In genomic region chr11:121845923-121846322, GRCm38 (mm10) we compare ENCODE assay signal across 15 mouse cellular contexts. TPM values are rescaled to one million over a fixed set of nuclear protein-coding genes. Genes with fewer than 3 reads are reported as not detected.
DNase-seq lines count a peak whose midpoint lies in the region; ATAC-seq and TF ChIP-seq lines count a peak whose summit lies in the region.
"Had no signal": no experiment of that assay in that cellular context is flagged by ENCODE, and none has a peak within 500 bp of the region (broad histone marks: within the 10 kb centered on the region; RNA-seq: fewer than 3 reads in every experiment).

No protein-coding gene starts in this region.

- 38% methylated on average over 2 of the region's 2 CpGs for WGBS in kidney, postnatal 0 days
- WGBS in stomach, postnatal 0 days, result 49% methylated on average over 2 of the region's 2 CpGs

- no peak overlapping the region for H3K9ac ChIP-seq in kidney, postnatal 0 days (ENCODE audit: low read depth, low read length)
- no peak overlapping the region for H3K9ac ChIP-seq in stomach, postnatal 0 days (ENCODE audit: low read length)
- H3K9ac ChIP-seq: hindbrain, embryonic 12.5 days; lung, embryonic 15.5 days; stomach, embryonic 15.5 days had no signal

- H3K36me3 ChIP-seq in kidney, postnatal 0 days (ENCODE audit: insufficient read depth, low read length), result no peaks in the 10 kb centered on the region
- no peaks in the 10 kb centered on the region for H3K36me3 ChIP-seq in stomach, postnatal 0 days (ENCODE audit: control insufficient read depth, insufficient read depth, low read length)
- H3K36me3 ChIP-seq: hindbrain, embryonic 12.5 days; lung, embryonic 15.5 days; stomach, embryonic 15.5 days had no signal

- H3K9me3 ChIP-seq in kidney, postnatal 0 days (replicated peaks; ENCODE audit: low read length), result no peaks in the 10 kb centered on the region
- no peaks in the 10 kb centered on the region for H3K9me3 ChIP-seq in stomach, postnatal 0 days (ENCODE audit: control insufficient read depth, low read length)
- H3K9me3 ChIP-seq: hindbrain, embryonic 12.5 days; lung, embryonic 15.5 days; stomach, embryonic 15.5 days had no signal

- no peak overlapping the region for H3K4me3 ChIP-seq in kidney, postnatal 0 days (replicated peaks; ENCODE audit: low read depth, low read length)
- no peak overlapping the region for H3K4me3 ChIP-seq in stomach, postnatal 0 days (ENCODE audit: low read depth, low read length)
- H3K4me3 ChIP-seq: hindbrain, embryonic 12.5 days; lung, embryonic 15.5 days; myocyte; stomach, embryonic 15.5 days had no signal

- TF ChIP-seq EP300 in stomach, postnatal 0 days (optimal IDR thresholded peaks at IDR 0.05), result no peak

- no peak for ATAC-seq in kidney, postnatal 0 days (replicated peaks; ENCODE audit: low FRiP score, low read depth)
- ATAC-seq in stomach, postnatal 0 days (ENCODE audit: low FRiP score, low TSS enrichment), result no peak

- no peak overlapping the region for H3K4me2 ChIP-seq in kidney, postnatal 0 days (ENCODE audit: low read length)
- H3K4me2 ChIP-seq in stomach, postnatal 0 days (replicated peaks; ENCODE audit: low read depth), result no peak overlapping the region
- H3K4me2 ChIP-seq: hindbrain, embryonic 12.5 days; lung, embryonic 15.5 days; stomach, embryonic 15.5 days had no signal

- no peaks in the 10 kb centered on the region for H3K4me1 ChIP-seq in kidney, postnatal 0 days (replicated peaks; ENCODE audit: insufficient read depth, low read length)
- H3K4me1 ChIP-seq in stomach, postnatal 0 days (replicated peaks; ENCODE audit: control insufficient read depth, insufficient read depth), result no peaks in the 10 kb centered on the region
- H3K4me1 ChIP-seq: lung, embryonic 15.5 days had no signal

- H3K27me3 ChIP-seq in kidney, postnatal 0 days (ENCODE audit: insufficient read depth, low read length), result no peaks in the 10 kb centered on the region
- H3K27me3 ChIP-seq in stomach, postnatal 0 days (ENCODE audit: control insufficient read depth, insufficient read depth, low read length), result no peaks in the 10 kb centered on the region
- H3K27me3 ChIP-seq: hindbrain, embryonic 12.5 days; lung, embryonic 15.5 days; stomach, embryonic 15.5 days had no signal

- H3K27ac ChIP-seq in kidney, postnatal 0 days, result no peak overlapping the region
- H3K27ac ChIP-seq in stomach, postnatal 0 days (replicated peaks), result no peak overlapping the region
- H3K27ac ChIP-seq: hindbrain, embryonic 12.5 days; lung, embryonic 15.5 days; stomach, embryonic 15.5 days had no signal

- DNase-seq in kidney, postnatal 0 days (ENCODE audit: low spot score), result peak; percentile 46
- DNase-seq in kidney, postnatal 36 days, result no peak
- DNase-seq in thymus, postnatal 14 days, result peak; percentile 6
- DNase-seq in thymus, adult 18-20 months, result no peak
- DNase-seq in brain, adult 2 months (ENCODE audit: low read depth, low spot score), result peak; percentile 0
- no peak for DNase-seq in stomach, postnatal 0 days (ENCODE audit: low spot score)
- no peak for DNase-seq in adrenal gland, adult 2 months
- no peak for DNase-seq in heart, adult 18-20 months

- TF ChIP-seq CTCF in kidney, postnatal 0 days (IDR thresholded peaks at IDR 0.05; ENCODE audit: low read depth), result peak; percentile 59
- TF ChIP-seq CTCF in stomach, postnatal 0 days (IDR thresholded peaks at IDR 0.05; ENCODE audit: low read depth), result peak; percentile 64

RNA-seq across cellular contexts. Expression of gene Ptchd3, which starts 15.9 kb away (rescaled TPM):
- polyA plus RNA-seq in kidney, postnatal 0 days (2015; fragmentation: Nextera tagmentation; extraction: Ambion mirVana), result not detected in 2 replicates
- polyA plus RNA-seq in stomach, postnatal 0 days (2015; fragmentation: Nextera tagmentation; extraction: Ambion mirVana), result 0.05 TPM in 1 of 2 replicates, not detected in the other
- total RNA-seq in adrenal gland, adult 2 months (2021), result not detected
- not detected in 2 replicates for polyA plus RNA-seq in adrenal gland, adult 2 months (2012; rRNA removed)
- under 1 TPM in 1 of 2 experiments, not detected in 1; 0.12 TPM for total RNA-seq in heart, adult 18-20 months (2021)
- total RNA-seq: left cerebral cortex, postnatal 25 days had no signal
- polyA plus RNA-seq: forebrain, embryonic 11.5 days; hindbrain, embryonic 12.5 days; large intestine, adult 2 months; myocyte; stomach, embryonic 15.5 days had no signal

Comparison
In these comparisons a context has a peak if more than half of its experiments do, and no peak if none do; other contexts are left out.
1. DNase-seq: peak in kidney, postnatal 0 days (single experiment), thymus, postnatal 14 days (single experiment) and brain, adult 2 months (single experiment); none in kidney, postnatal 36 days (0 of 2), thymus, adult 18-20 months (0 of 2), stomach, postnatal 0 days (single experiment), adrenal gland, adult 2 months (single experiment) and heart, adult 18-20 months (0 of 2).